Mouse (Mus musculus): ENCODE results near the gene Hist1h2bf. TPM values are rescaled to one million over a fixed set of nuclear protein-coding genes. Genes with fewer than 3 reads are reported as not detected.
"Not testable (repeated sequence)": the region's sequence is repeated elsewhere in the genome, so short reads cannot be mapped to it uniquely, and the experiment has no call there.

The Hist1h2bf gene
- polyA plus RNA-seq, 1 experiment from 2014 or later, result 4.1 TPM

DNA sequence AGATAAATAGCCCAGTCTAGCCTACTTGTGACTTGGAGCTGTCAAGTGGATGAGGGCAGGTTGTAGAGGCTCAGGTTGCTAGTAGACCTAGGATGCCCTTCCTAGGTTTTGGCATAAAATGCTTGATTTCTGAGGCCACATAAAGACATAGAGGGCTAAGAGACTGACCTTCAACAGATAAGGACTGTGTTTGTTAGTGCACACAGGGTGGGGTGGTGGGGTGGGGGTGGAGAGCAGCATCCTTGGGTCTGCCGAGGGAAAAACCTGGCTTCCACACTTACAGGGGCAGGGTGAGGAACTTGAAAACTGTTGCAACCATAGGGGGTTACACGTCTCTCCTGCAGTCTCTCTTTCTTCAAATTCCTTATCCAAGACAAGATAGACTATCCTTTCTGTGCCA, 21.2 kb upstream of the Hist1h2bf start:
- ATAC-seq (replicated peaks; ENCODE audit: insufficient number of reproducible peaks, low FRiP score, low TSS enrichment, low read depth) (no peak), DNase-seq (ENCODE audit: low spot score) (no peak)
- H3K9ac ChIP-seq (replicated peaks; ENCODE audit: low read length), result no peak overlapping the region
- no peak overlapping the region for H3K4me2 ChIP-seq (ENCODE audit: low read depth, low read length)
- no peaks in the 10 kb centered on the region for H3K36me3 ChIP-seq (replicated peaks; ENCODE audit: control insufficient read depth, insufficient read depth, low read depth, low read length)
- H3K4me3 ChIP-seq (ENCODE audit: low read depth, low read length), result no peak overlapping the region
- H3K27ac ChIP-seq (replicated peaks; ENCODE audit: low read depth, low read length), result no peak overlapping the region
- WGBS, result 75% methylated on average over 2 of the region's 2 CpGs
- H3K27me3 ChIP-seq (ENCODE audit: control insufficient read depth, insufficient read depth, low read length), result no peaks in the 10 kb centered on the region
- H3K9me3 ChIP-seq (replicated peaks; ENCODE audit: control insufficient read depth, low read length), result no peaks in the 10 kb centered on the region
- H3K4me1 ChIP-seq (ENCODE audit: control insufficient read depth, insufficient read depth, low read length), result no peaks in the 10 kb centered on the region

DNA sequence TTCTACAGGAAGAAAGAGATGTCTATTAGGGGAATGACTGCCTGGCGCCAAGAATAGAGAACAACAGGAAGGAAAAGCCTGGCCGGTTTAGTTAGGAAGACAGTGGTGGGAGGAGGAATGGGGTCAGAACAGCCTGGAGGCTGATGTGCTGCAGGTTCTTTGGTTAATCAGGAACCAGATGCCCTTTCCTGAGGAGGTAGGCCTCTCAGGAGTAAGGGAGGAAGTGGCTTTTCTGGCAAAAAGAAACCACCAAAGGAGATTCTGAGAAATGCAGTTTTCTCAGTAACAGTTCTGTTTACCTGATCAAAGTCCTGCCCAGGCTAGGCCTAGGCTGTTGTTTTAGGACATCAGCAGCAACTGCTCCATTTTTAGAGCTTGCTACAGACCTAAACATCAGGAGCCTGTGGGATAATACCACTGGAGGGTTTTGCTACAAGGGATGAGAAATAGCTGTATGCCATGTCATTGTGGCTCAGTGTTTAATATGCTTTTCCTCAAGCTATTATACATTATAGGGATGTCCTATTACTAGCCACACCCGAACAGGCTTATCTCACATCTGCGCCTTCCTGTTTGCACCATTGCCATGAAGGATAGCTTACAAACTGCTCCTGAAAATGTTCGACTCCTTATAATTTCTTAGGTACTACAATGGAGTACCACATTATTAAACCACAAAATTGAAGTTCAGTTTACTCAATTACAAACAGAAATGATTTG, 19.2 kb upstream of the Hist1h2bf start:
- no peaks in the 10 kb centered on the region for H3K4me1 ChIP-seq (ENCODE audit: control insufficient read depth, insufficient read depth, low read length)
- peak; percentile 12 for DNase-seq (ENCODE audit: low spot score)
- H3K27ac ChIP-seq (replicated peaks; ENCODE audit: low read depth, low read length), result 0 out of 2 replicates have a peak overlapping the region, but pooled peaks have one; percentile 16
- H3K4me2 ChIP-seq (ENCODE audit: low read depth, low read length), result no peak overlapping the region
- no peaks in the 10 kb centered on the region for H3K27me3 ChIP-seq (ENCODE audit: control insufficient read depth, insufficient read depth, low read length)
- no peaks in the 10 kb centered on the region for H3K9me3 ChIP-seq (replicated peaks; ENCODE audit: control insufficient read depth, low read length)
- ATAC-seq (replicated peaks; ENCODE audit: insufficient number of reproducible peaks, low FRiP score, low TSS enrichment, low read depth), result no peak
- H3K4me3 ChIP-seq (ENCODE audit: low read depth, low read length), result no peak overlapping the region
- WGBS, result 63% methylated on average over 5 of the region's 5 CpGs
- H3K9ac ChIP-seq (replicated peaks; ENCODE audit: low read length), result no peak overlapping the region
- no peaks in the 10 kb centered on the region for H3K36me3 ChIP-seq (replicated peaks; ENCODE audit: control insufficient read depth, insufficient read depth, low read depth, low read length)

DNA sequence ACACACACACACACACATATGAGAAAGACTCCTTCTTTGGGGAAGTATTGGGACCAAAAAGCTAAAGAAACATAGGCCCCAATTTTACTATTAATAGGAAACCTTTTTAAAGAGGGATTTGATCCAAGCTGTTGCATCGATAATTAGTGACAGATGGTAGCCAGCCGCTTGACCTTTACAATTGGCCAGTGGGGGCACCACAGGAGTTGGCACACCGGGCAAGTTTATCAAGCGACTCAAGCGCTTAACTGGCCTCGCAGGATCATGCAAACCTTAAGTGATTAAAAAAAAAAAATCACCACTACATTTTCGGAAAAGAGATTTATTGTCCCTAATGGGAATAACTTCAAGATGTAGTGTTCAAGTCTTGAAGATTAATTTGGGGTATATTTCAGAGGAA, 18.6 kb upstream of the Hist1h2bf start:
- Histone ChIP-seq H3K27ac (replicated peaks; ENCODE audit: low read depth, low read length) (no peak overlapping the region), H3K4me1 (ENCODE audit: control insufficient read depth, insufficient read depth, low read length) (no peaks in the 10 kb centered on the region), H3K36me3 (replicated peaks; ENCODE audit: control insufficient read depth, insufficient read depth, low read depth, low read length) (no peaks in the 10 kb centered on the region), H3K27me3 (ENCODE audit: control insufficient read depth, insufficient read depth, low read length) (no peaks in the 10 kb centered on the region), H3K4me2 (ENCODE audit: low read depth, low read length) (no peak overlapping the region), H3K4me3 (ENCODE audit: low read depth, low read length) (no peak overlapping the region), H3K9ac (replicated peaks; ENCODE audit: low read length) (no peak overlapping the region), H3K9me3 (replicated peaks; ENCODE audit: control insufficient read depth, low read length) (no peaks in the 10 kb centered on the region)
- peak; percentile 15 for DNase-seq (ENCODE audit: low spot score)
- ATAC-seq (replicated peaks; ENCODE audit: insufficient number of reproducible peaks, low FRiP score, low TSS enrichment, low read depth), result no peak
- 72% methylated on average over 7 of the region's 7 CpGs for WGBS

DNA sequence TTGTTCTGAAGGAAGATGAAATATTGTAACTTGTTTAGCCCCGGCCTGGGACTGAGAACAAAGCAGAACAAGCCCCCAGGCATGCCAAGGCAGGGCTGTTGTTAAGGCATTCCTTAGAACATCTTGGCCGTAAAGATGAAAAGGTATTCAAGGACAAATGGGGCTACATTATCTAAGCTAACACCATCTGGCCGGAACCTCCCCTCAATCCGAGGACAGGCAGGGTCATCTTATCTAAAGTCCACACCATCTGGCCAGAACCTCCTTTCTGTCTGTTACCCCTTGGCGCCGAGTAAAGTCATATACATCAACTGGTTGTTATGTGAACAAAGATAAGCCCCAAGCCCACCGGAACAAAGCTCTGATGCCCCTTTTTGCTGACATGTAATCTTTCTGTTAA, 17.9 kb upstream of the Hist1h2bf start:
- DNase-seq (ENCODE audit: low spot score), result not testable (repeated sequence)
- 79% methylated on average over 7 of the region's 7 CpGs for WGBS

DNA sequence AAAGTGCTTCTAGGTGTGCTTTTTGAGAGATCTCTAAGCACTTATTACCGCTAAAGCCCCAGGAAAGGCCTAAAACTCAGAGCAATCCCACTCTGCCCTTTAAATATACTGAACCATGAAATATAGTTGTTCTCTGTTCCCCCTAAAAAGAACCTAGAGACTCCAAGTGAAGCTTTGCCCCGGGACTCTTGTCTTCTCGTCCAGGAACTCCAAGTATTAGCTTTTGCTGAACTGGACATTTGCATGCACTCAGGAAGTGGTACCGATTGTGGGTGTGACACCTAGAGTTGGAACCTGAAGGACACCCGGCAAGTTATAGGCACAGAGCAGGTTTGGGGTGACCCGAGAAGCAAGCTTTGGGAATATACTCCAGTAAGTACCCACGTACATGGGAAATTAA, 17.2 kb upstream of the Hist1h2bf start:
- Histone ChIP-seq H3K27ac (replicated peaks; ENCODE audit: low read depth, low read length) (no peak overlapping the region), H3K9ac (replicated peaks; ENCODE audit: low read length) (no peak overlapping the region), H3K36me3 (replicated peaks; ENCODE audit: control insufficient read depth, insufficient read depth, low read depth, low read length) (no peaks in the 10 kb centered on the region), H3K4me1 (ENCODE audit: control insufficient read depth, insufficient read depth, low read length) (no peaks in the 10 kb centered on the region; the same call in 1 of the 2 replicates), H3K4me2 (ENCODE audit: low read depth, low read length) (no peak overlapping the region), H3K4me3 (ENCODE audit: low read depth, low read length) (no peak overlapping the region), H3K9me3 (replicated peaks; ENCODE audit: control insufficient read depth, low read length) (no peaks in the 10 kb centered on the region), H3K27me3 (ENCODE audit: control insufficient read depth, insufficient read depth, low read length) (no peaks in the 10 kb centered on the region)
- whole genome bisulfite sequencing, result 93% methylated on average over 7 of the region's 7 CpGs
- ATAC-seq (replicated peaks; ENCODE audit: insufficient number of reproducible peaks, low FRiP score, low TSS enrichment, low read depth) (no peak), DNase-seq (ENCODE audit: low spot score) (no peak)

More for the DNA sequence above, 17.9 kb upstream of the Hist1h2bf start:
- H3K36me3 ChIP-seq (replicated peaks; ENCODE audit: control insufficient read depth, insufficient read depth, low read depth, low read length); H3K9ac ChIP-seq (replicated peaks; ENCODE audit: low read length); H3K4me1 ChIP-seq (ENCODE audit: control insufficient read depth, insufficient read depth, low read length); H3K27me3 ChIP-seq (ENCODE audit: control insufficient read depth, insufficient read depth, low read length); H3K27ac ChIP-seq (replicated peaks; ENCODE audit: low read depth, low read length); H3K4me3 ChIP-seq (ENCODE audit: low read depth, low read length); H3K9me3 ChIP-seq (replicated peaks; ENCODE audit: control insufficient read depth, low read length); ATAC-seq (replicated peaks; ENCODE audit: insufficient number of reproducible peaks, low FRiP score, low TSS enrichment, low read depth); H3K4me2 ChIP-seq (ENCODE audit: low read depth, low read length): not testable (repeated sequence)

DNA sequence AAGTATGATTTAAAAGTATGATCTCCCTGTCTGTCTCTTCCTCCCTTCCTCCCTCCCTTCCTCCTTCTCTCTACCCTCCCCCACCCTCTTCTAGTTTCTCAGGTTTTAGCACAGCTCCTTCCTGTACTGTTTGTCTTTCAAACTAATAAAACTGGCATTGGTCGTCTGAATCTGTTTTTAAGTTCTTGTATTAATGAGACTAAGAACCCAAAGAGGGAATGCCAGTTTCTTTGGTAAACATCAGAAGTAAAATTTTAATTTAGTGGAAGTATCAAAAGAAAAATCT, 12.9 kb upstream of the Hist1h2bf start:
- Histone ChIP-seq H3K27me3 (ENCODE audit: control insufficient read depth, insufficient read depth, low read length) (no peaks in the 10 kb centered on the region), H3K4me3 (ENCODE audit: low read depth, low read length) (peak overlapping the region; percentile 21), H3K27ac (replicated peaks; ENCODE audit: low read depth, low read length) (peak overlapping the region; percentile 93), H3K9ac (replicated peaks; ENCODE audit: low read length) (peak overlapping the region; percentile 57), H3K9me3 (replicated peaks; ENCODE audit: control insufficient read depth, low read length) (no peaks in the 10 kb centered on the region), H3K4me2 (ENCODE audit: low read depth, low read length) (peak overlapping the region; percentile 41), H3K4me1 (ENCODE audit: control insufficient read depth, insufficient read depth, low read length) (no peaks in the 10 kb centered on the region; the same call in 1 of the 2 replicates), H3K36me3 (replicated peaks; ENCODE audit: control insufficient read depth, insufficient read depth, low read depth, low read length) (no peaks in the 10 kb centered on the region)
- 6% methylated on average over 1 of the region's 1 CpGs for WGBS
- ATAC-seq (replicated peaks; ENCODE audit: insufficient number of reproducible peaks, low FRiP score, low TSS enrichment, low read depth), result no peak
- no peak for DNase-seq (ENCODE audit: low spot score)

DNA sequence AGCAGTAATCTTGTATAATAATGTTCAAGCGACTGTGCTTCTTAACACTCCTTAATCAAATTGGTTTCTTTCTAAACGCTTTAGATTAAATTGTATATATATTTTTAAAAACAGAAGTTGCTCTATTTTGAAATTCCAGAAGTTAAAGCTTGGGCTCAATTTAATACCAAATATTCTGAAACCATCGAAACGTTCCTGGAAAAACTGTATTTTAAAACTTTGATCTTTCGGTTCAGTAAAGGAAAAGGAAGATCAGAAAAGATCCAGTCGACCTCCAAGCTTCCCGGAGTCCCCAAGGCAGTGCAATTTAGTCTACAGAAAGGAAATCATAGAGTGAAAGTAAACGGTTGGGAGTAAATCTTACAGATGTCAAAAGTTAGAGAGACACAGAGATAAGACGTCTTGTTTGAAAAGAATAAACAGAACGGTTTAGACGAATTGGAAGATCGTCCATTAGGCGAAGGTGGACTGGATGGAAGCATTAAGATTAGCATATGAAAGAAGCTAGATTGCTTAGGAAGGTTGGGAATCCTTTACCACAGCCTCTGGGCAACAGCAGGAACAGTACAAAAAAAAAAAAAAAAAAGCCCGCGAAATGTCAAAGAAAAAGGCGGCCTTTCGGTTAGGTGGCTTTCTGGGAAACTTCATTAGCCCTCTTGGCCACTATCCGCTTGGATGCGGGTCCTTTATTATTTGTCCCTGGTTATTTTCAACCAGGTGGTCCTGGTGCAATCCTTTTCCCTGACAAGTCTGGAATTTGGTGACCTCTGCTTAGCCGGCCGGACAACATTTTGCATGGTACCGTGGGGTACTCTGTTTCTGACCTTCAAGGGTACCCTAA, 12.3 kb upstream of the Hist1h2bf start:
- H3K9ac ChIP-seq (replicated peaks; ENCODE audit: low read length), result peak overlapping the region; percentile 57
- WGBS, result 2% methylated on average over 22 of the region's 22 CpGs
- peak overlapping the region; percentile 21 for H3K4me3 ChIP-seq (ENCODE audit: low read depth, low read length)
- H3K36me3 ChIP-seq (replicated peaks; ENCODE audit: control insufficient read depth, insufficient read depth, low read depth, low read length), result no peaks in the 10 kb centered on the region
- H3K9me3 ChIP-seq (replicated peaks; ENCODE audit: control insufficient read depth, low read length), result no peaks in the 10 kb centered on the region
- no peaks in the 10 kb centered on the region; the same call in 1 of the 2 replicates for H3K4me1 ChIP-seq (ENCODE audit: control insufficient read depth, insufficient read depth, low read length)
- peak overlapping the region; percentile 41 for H3K4me2 ChIP-seq (ENCODE audit: low read depth, low read length)
- ATAC-seq (replicated peaks; ENCODE audit: insufficient number of reproducible peaks, low FRiP score, low TSS enrichment, low read depth), result no peak
- DNase-seq (ENCODE audit: low spot score), result peak; percentile 55
- peak overlapping the region; percentile 93 for H3K27ac ChIP-seq (replicated peaks; ENCODE audit: low read depth, low read length)
- no peaks in the 10 kb centered on the region for H3K27me3 ChIP-seq (ENCODE audit: control insufficient read depth, insufficient read depth, low read length)

DNA sequence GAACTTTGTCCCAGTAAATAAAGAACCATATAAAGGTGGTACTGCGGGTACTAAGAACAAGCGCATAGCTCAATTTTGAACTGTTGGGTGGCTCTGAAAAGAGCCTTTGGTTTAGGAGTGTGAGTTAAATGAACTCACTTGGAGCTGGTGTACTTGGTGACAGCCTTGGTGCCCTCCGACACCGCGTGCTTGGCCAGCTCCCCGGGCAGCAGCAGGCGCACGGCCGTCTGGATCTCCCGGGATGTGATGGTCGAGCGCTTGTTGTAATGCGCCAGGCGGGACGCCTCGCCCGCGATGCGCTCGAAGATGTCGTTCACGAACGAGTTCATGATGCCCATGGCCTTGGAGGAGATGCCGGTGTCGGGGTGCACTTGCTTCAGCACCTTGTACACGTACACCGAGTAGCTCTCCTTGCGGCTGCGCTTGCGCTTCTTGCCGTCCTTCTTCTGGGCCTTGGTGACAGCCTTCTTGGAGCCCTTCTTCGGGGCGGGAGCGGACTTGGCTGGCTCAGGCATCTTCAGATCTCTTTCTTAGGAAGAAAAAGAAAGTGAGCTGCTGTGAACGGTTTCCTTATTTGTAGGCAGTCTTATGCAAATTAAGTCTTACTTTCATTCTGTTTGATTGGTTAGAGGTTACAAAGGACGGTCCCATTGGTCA, 11.6 kb upstream of the Hist1h2bf start:
- H3K36me3 ChIP-seq (replicated peaks; ENCODE audit: control insufficient read depth, insufficient read depth, low read depth, low read length); H3K27me3 ChIP-seq (ENCODE audit: control insufficient read depth, insufficient read depth, low read length); H3K4me1 ChIP-seq (ENCODE audit: control insufficient read depth, insufficient read depth, low read length); H3K9me3 ChIP-seq (replicated peaks; ENCODE audit: control insufficient read depth, low read length): not testable (repeated sequence)
- Histone ChIP-seq H3K4me2 (ENCODE audit: low read depth, low read length) (peak overlapping the region; percentile 72), H3K27ac (replicated peaks; ENCODE audit: low read depth, low read length) (peak overlapping the region; percentile 96), H3K4me3 (ENCODE audit: low read depth, low read length) (peak overlapping the region; percentile 42), H3K9ac (replicated peaks; ENCODE audit: low read length) (peak overlapping the region; percentile 76)
- peak; percentile 86 for ATAC-seq (replicated peaks; ENCODE audit: insufficient number of reproducible peaks, low FRiP score, low TSS enrichment, low read depth)
- WGBS, result under 1% methylated on average over 27 of the region's 36 CpGs
- peak; percentile 95 for DNase-seq (ENCODE audit: low spot score)

Data from embryonic facial prominence, embryonic 11.5 days (tissue).